Mouse (Mus musculus): ENCODE data around the gene Ccnf. TPM values are rescaled to one million over a fixed set of nuclear protein-coding genes. Genes with fewer than 3 reads are reported as not detected.

Gene Ccnf
- total and polyA plus RNA-seq, 3 experiments = 65.1 to 87.0 (median 73.4) TPM

DNA sequence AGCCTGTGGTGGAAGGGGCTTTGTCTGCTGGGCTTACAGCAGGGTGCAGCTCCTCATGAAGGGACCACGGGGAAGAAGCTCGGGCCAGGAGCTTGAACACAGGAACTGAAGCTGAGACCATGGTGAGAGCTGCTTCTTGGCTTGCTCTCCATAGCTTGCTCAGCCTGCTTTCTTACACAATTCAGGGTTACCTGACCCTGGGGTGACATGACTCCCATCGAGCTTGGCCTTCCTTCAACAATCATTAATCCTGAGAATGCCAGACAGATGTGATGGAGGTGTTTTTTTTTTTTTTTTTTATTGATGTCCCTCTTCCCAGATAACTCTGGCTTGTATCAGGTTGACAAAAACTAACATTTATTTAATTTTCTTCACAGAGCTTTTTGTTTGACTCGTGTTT, 7.7 kb upstream of the Ccnf start:
- no peak overlapping the region for H3K4me3 ChIP-seq (ENCODE audit: low read depth, low read length)
- H3K27me3 ChIP-seq (ENCODE audit: insufficient read depth, low read length) = no peaks in the 10 kb centered on the region; the same call in 1 of the 2 replicates
- DNase-seq (ENCODE audit: low spot score) (no peak), ATAC-seq (ENCODE audit: extremely low read depth, insufficient number of reproducible peaks, low FRiP score, poor library complexity, severe bottlenecking) (no peak)
- H3K9me3 ChIP-seq (replicated peaks) = peaks cover 2% of the 10 kb centered on the region
- TF ChIP-seq CTCF (IDR thresholded peaks at IDR 0.05; ENCODE audit: low read depth, low read length) (no peak), TAL1 (conservative IDR thresholded peaks at IDR 0.05; ENCODE audit: low read depth, low read length) (no peak), GATA2 (IDR thresholded peaks at IDR 0.05; ENCODE audit: borderline replicate concordance, low read depth, low read length) (no peak), GATA1 (IDR thresholded peaks at IDR 0.05; ENCODE audit: borderline replicate concordance, low read length) (no peak), POLR2AphosphoS5 (IDR thresholded peaks at IDR 0.05; ENCODE audit: insufficient replicate concordance, low read depth, low read length) (no peak)
- no peaks in the 10 kb centered on the region for H3K4me1 ChIP-seq (ENCODE audit: insufficient read depth, low read depth, low read length)
- no peaks in the 10 kb centered on the region for H3K36me3 ChIP-seq (replicated peaks)

GRCm38 (mm10) chr17:24252329-24252728, 1.0 kb upstream of the Ccnf start:
- no peak for ATAC-seq (ENCODE audit: extremely low read depth, insufficient number of reproducible peaks, low FRiP score, poor library complexity, severe bottlenecking)
- peaks cover 26% of the 10 kb centered on the region for H3K4me1 ChIP-seq (ENCODE audit: insufficient read depth, low read depth, low read length)
- peak overlapping the region; percentile 90; the same call in 1 of the 2 replicates for H3K4me3 ChIP-seq (ENCODE audit: low read depth, low read length)

DNA sequence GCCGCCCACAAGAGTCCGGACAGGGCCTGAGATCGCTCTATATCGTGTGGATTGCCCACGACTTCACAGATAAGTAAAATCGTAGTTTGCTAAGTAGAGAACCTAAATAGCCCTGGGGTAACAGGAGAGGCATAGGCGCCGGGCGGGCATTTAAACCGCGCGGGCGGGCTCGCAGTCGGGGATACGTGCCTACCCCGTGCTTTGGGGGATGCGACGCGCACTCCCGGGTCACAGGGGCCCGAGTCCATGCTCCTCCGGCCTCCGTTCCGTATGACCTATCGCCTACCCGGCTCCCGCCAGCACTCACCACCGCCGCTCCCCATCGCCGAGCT, 330 bp downstream of the Ccnf start:
- Histone ChIP-seq H3K4me3 (ENCODE audit: low read depth, low read length) (peak overlapping the region; percentile 90), H3K27me3 (ENCODE audit: insufficient read depth, low read length) (no peaks in the 10 kb centered on the region), H3K9me3 (replicated peaks) (no peaks in the 10 kb centered on the region), H3K4me1 (ENCODE audit: insufficient read depth, low read depth, low read length) (peaks cover 29% of the 10 kb centered on the region), H3K36me3 (replicated peaks) (peaks cover 38% of the 10 kb centered on the region)
- ATAC-seq (ENCODE audit: extremely low read depth, insufficient number of reproducible peaks, low FRiP score, poor library complexity, severe bottlenecking) = no peak
- TF ChIP-seq CTCF (IDR thresholded peaks at IDR 0.05; ENCODE audit: low read depth, low read length) (no peak), GATA1 (IDR thresholded peaks at IDR 0.05; ENCODE audit: borderline replicate concordance, low read length) (no peak), TAL1 (conservative IDR thresholded peaks at IDR 0.05; ENCODE audit: low read depth, low read length) (no peak), GATA2 (IDR thresholded peaks at IDR 0.05; ENCODE audit: borderline replicate concordance, low read depth, low read length) (no peak), POLR2AphosphoS5 (IDR thresholded peaks at IDR 0.05; ENCODE audit: insufficient replicate concordance, low read depth, low read length) (no peak)
- DNase-seq (ENCODE audit: low spot score) = no peak

More at GRCm38 (mm10) chr17:24252329-24252728, 1.0 kb upstream of the Ccnf start:
- TF ChIP-seq GATA1 (IDR thresholded peaks at IDR 0.05; ENCODE audit: borderline replicate concordance, low read length) (no peak), CTCF (IDR thresholded peaks at IDR 0.05; ENCODE audit: low read depth, low read length) (no peak), POLR2AphosphoS5 (IDR thresholded peaks at IDR 0.05; ENCODE audit: insufficient replicate concordance, low read depth, low read length) (no peak), GATA2 (IDR thresholded peaks at IDR 0.05; ENCODE audit: borderline replicate concordance, low read depth, low read length) (no peak), TAL1 (conservative IDR thresholded peaks at IDR 0.05; ENCODE audit: low read depth, low read length) (no peak)
- H3K36me3 ChIP-seq (replicated peaks) = peaks cover 26% of the 10 kb centered on the region
- no peaks in the 10 kb centered on the region for H3K9me3 ChIP-seq (replicated peaks)
- H3K27me3 ChIP-seq (ENCODE audit: insufficient read depth, low read length) = no peaks in the 10 kb centered on the region
- DNase-seq (ENCODE audit: low spot score) = no peak

- no peak for DNase-seq (ENCODE audit: low spot score)
- Histone ChIP-seq H3K4me3 (ENCODE audit: low read depth, low read length) (no peak overlapping the region), H3K27me3 (ENCODE audit: insufficient read depth, low read length) (no peaks in the 10 kb centered on the region), H3K9me3 (replicated peaks) (peaks cover 6% of the 10 kb centered on the region; the same call in 1 of the 2 replicates), H3K36me3 (replicated peaks) (peaks cover 56% of the 10 kb centered on the region), H3K4me1 (ENCODE audit: insufficient read depth, low read depth, low read length) (peaks cover 29% of the 10 kb centered on the region)
- ATAC-seq (ENCODE audit: extremely low read depth, insufficient number of reproducible peaks, low FRiP score, poor library complexity, severe bottlenecking) = no peak
- no peak for TF ChIP-seq CTCF (IDR thresholded peaks at IDR 0.05; ENCODE audit: low read depth, low read length)
- no peak for TF ChIP-seq GATA2 (IDR thresholded peaks at IDR 0.05; ENCODE audit: borderline replicate concordance, low read depth, low read length)
- TF ChIP-seq GATA1 (IDR thresholded peaks at IDR 0.05; ENCODE audit: borderline replicate concordance, low read length) = no peak
- no peak for TF ChIP-seq TAL1 (conservative IDR thresholded peaks at IDR 0.05; ENCODE audit: low read depth, low read length)
- no peak for TF ChIP-seq POLR2AphosphoS5 (IDR thresholded peaks at IDR 0.05; ENCODE audit: insufficient replicate concordance, low read depth, low read length)
Observed at GRCm38 (mm10) chr17:24248641-24249040, 2.6 kb downstream of the Ccnf start.

DNA sequence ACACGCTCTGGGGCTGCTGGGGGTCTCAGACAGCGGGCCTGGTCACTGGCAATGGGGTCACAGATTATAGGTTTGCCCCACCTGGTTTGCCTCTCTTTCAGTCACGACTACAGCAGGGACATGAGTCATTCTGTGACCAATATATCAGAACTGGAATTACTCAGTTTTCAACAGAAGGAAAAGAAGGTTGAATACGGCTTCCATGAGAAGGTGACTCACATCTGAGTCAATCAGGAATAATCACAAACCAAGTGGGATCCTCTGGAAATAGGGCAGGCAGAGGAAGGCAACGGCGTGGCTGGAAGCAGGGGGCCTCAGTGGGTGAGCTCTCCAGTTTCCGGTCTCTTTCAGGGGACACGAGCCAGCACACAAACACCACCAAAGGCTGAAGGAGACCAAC, 7.2 kb downstream of the Ccnf start:
- Histone ChIP-seq H3K36me3 (replicated peaks) (peaks cover 89% of the 10 kb centered on the region), H3K9me3 (replicated peaks) (peaks cover 13% of the 10 kb centered on the region; the same call in 1 of the 2 replicates), H3K4me1 (ENCODE audit: insufficient read depth, low read depth, low read length) (peaks cover 14% of the 10 kb centered on the region), H3K27me3 (ENCODE audit: insufficient read depth, low read length) (no peaks in the 10 kb centered on the region), H3K4me3 (ENCODE audit: low read depth, low read length) (no peak overlapping the region)
- TF ChIP-seq TAL1 (conservative IDR thresholded peaks at IDR 0.05; ENCODE audit: low read depth, low read length) (no peak), GATA2 (IDR thresholded peaks at IDR 0.05; ENCODE audit: borderline replicate concordance, low read depth, low read length) (no peak), GATA1 (IDR thresholded peaks at IDR 0.05; ENCODE audit: borderline replicate concordance, low read length) (no peak), POLR2AphosphoS5 (IDR thresholded peaks at IDR 0.05; ENCODE audit: insufficient replicate concordance, low read depth, low read length) (no peak), CTCF (IDR thresholded peaks at IDR 0.05; ENCODE audit: low read depth, low read length) (no peak)
- ATAC-seq (ENCODE audit: extremely low read depth, insufficient number of reproducible peaks, low FRiP score, poor library complexity, severe bottlenecking) = no peak
- no peak for DNase-seq (ENCODE audit: low spot score)

DNA sequence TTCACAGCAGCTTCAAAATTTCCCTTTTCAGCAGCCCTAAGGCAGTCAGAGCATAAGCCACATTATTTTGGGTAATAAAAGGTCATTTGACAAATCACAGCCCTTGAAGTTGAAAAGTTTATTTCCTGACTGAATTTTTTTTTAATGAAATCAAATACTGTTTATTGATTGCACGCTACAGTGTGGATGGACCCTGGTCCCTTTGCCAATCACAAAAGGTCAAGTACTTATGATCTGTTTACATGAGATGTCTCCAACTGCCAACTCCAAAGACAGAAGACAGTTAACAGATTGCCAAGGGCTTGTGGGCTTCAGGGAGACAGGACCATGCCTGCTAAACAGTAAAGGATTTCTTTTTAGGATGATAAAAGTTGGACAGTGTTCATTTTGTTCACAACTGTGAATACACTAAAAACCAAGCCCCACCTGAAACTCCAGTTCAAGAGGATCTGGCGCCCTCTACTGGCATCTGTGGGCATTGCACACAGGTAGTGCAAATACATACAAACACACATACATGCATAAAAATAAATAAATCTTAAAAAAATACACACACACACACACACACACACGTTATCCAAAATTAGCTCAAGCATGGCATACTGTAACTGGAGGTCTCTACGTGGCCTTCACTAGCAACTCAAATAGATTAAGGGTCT, 7.8 kb downstream of the Ccnf start:
- H3K36me3 ChIP-seq (replicated peaks) = peaks cover 89% of the 10 kb centered on the region
- peaks cover 13% of the 10 kb centered on the region; the same call in 1 of the 2 replicates for H3K9me3 ChIP-seq (replicated peaks)
- ATAC-seq (ENCODE audit: extremely low read depth, insufficient number of reproducible peaks, low FRiP score, poor library complexity, severe bottlenecking) (no peak), DNase-seq (ENCODE audit: low spot score) (no peak)
- H3K27me3 ChIP-seq (ENCODE audit: insufficient read depth, low read length) = no peaks in the 10 kb centered on the region
- no peak for TF ChIP-seq POLR2AphosphoS5 (IDR thresholded peaks at IDR 0.05; ENCODE audit: insufficient replicate concordance, low read depth, low read length)
- no peak for TF ChIP-seq GATA1 (IDR thresholded peaks at IDR 0.05; ENCODE audit: borderline replicate concordance, low read length)
- no peak for TF ChIP-seq TAL1 (conservative IDR thresholded peaks at IDR 0.05; ENCODE audit: low read depth, low read length)
- no peak for TF ChIP-seq CTCF (IDR thresholded peaks at IDR 0.05; ENCODE audit: low read depth, low read length)
- no peak for TF ChIP-seq GATA2 (IDR thresholded peaks at IDR 0.05; ENCODE audit: borderline replicate concordance, low read depth, low read length)
- H3K4me3 ChIP-seq (ENCODE audit: low read depth, low read length) = no peak overlapping the region
- H3K4me1 ChIP-seq (ENCODE audit: insufficient read depth, low read depth, low read length) = peaks cover 15% of the 10 kb centered on the region

All from G1E (cell line).